Mouse (Mus musculus): ENCODE data around the gene Pkd1l1. TPM values are rescaled to one million over a fixed set of nuclear protein-coding genes. Genes with fewer than 3 reads are reported as not detected.

The Pkd1l1 gene
- polyA plus RNA-seq, 1 experiment from 2014 or later: 0.08 TPM

DNA sequence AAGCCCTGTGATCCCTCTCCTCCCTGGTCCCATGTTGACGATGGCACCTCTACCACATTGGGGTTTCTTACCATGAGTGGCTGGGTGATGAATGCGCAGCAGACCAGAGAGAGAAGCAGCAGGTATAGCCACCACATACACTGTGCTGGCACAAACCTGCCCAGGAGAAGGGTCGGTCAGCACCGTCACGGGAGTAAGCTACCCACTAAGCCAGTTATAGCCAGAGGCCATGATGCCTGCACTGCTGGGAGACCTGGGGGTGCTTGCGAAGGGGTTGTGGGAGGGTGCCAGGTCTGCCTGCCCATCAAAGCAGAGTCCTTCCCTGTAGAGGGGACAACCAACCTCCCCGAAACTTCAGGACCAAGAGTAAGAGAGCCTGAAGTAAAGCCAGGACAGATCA is 107.0 kb downstream of the Pkd1l1 start:
- ATAC-seq (ENCODE audit: insufficient read depth): no peak

DNA sequence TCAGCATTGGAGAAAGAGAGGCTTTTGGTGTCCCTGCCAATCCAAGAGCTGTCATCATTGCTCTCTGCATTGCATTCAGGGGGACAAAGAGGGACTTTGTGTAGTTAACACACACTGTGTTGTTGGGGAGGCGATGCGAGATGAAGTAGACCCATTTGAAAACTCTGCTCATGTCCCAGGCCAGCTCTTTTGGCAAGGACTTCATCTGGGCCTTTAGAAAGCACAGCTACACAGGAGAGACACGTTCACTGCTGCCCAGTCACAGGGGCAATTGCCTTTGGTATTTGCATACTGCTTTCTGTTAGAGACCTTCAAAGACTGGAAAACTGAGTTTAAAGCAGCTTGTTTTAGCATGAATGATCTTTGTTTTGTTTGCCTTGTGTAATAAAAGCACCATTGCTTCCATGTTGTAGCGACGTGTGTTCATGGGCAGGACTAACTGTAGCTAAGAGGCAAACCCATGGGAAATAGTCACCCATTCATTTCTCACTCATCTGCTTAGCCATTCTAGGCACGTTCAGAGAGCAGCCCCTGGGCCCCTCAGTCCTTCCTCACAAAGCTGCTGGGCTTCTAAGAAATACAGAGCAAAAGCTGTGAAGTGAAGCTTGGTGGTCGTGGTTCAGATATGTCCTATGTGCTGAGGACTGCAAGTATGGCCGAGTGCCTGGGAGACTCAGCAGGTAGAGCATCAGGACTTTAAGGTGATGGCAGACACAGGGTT is 109.0 kb downstream of the Pkd1l1 start:
- H3K9ac ChIP-seq: no peak overlapping the region
- ATAC-seq (ENCODE audit: insufficient read depth) (no peak), DNase-seq (no peak)
- H3K4me2 ChIP-seq: no peak overlapping the region
- no peak overlapping the region for H3K4me3 ChIP-seq (ENCODE audit: low read depth, low read length)
- no peaks in the 10 kb centered on the region for H3K4me1 ChIP-seq (ENCODE audit: insufficient read depth)
- TF ChIP-seq CTCF (IDR thresholded peaks at IDR 0.05; ENCODE audit: low read depth): no peak
- H3K9me3 ChIP-seq (ENCODE audit: low read depth, low read length): no peaks in the 10 kb centered on the region
- 76% methylated on average over 8 of the region's 8 CpGs for WGBS
- H3K27me3 ChIP-seq (ENCODE audit: insufficient read depth, low read length): no peaks in the 10 kb centered on the region
- H3K27ac ChIP-seq (ENCODE audit: low read depth): no peak overlapping the region
- H3K36me3 ChIP-seq (ENCODE audit: insufficient read depth): no peaks in the 10 kb centered on the region

More for the DNA sequence above, 107.0 kb downstream of the Pkd1l1 start:
- H3K27ac ChIP-seq (ENCODE audit: low read depth): no peak overlapping the region
- no peaks in the 10 kb centered on the region for H3K36me3 ChIP-seq (ENCODE audit: insufficient read depth)
- TF ChIP-seq CTCF (IDR thresholded peaks at IDR 0.05; ENCODE audit: low read depth): no peak
- H3K4me3 ChIP-seq (ENCODE audit: low read depth, low read length): no peak overlapping the region
- no peaks in the 10 kb centered on the region for H3K9me3 ChIP-seq (ENCODE audit: low read depth, low read length)
- no peak overlapping the region for H3K4me2 ChIP-seq
- H3K9ac ChIP-seq: no peak overlapping the region
- 90% methylated on average over 7 of the region's 7 CpGs for WGBS
- H3K4me1 ChIP-seq (ENCODE audit: insufficient read depth): no peaks in the 10 kb centered on the region
- no peak for DNase-seq
- no peaks in the 10 kb centered on the region for H3K27me3 ChIP-seq (ENCODE audit: insufficient read depth, low read length)

DNA sequence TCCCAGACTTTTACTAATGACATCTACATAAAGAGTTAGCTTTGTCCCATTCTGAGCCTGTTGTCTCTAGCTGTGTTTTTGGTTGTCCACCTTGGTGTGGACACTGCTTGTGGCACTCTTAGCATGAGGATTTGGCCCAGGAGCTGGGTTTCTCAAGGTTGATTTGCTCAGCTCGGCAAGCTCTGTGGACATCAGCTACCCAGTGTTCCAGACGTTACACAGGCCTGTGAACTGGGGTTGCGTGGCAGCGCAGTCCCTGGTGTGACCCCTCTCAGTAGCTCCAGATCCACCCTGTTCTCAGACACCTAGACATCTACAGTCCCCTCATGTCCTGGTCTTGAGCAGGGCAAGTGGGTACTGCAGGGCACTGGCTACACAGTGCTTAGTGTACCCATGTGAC is 110.6 kb downstream of the Pkd1l1 start:
- H3K4me3 ChIP-seq (ENCODE audit: low read depth, low read length): no peak overlapping the region
- H3K9me3 ChIP-seq (ENCODE audit: low read depth, low read length): no peaks in the 10 kb centered on the region
- H3K9ac ChIP-seq: no peak overlapping the region
- no peak for ATAC-seq (ENCODE audit: insufficient read depth)
- H3K4me2 ChIP-seq: no peak overlapping the region
- H3K27ac ChIP-seq (ENCODE audit: low read depth): no peak overlapping the region
- WGBS: 84% methylated on average over 4 of the region's 4 CpGs
- no peak for TF ChIP-seq CTCF (IDR thresholded peaks at IDR 0.05; ENCODE audit: low read depth)
- no peaks in the 10 kb centered on the region for H3K27me3 ChIP-seq (ENCODE audit: insufficient read depth, low read length)
- DNase-seq: no peak
- no peaks in the 10 kb centered on the region for H3K36me3 ChIP-seq (ENCODE audit: insufficient read depth)
- H3K4me1 ChIP-seq (ENCODE audit: insufficient read depth): no peaks in the 10 kb centered on the region

DNA sequence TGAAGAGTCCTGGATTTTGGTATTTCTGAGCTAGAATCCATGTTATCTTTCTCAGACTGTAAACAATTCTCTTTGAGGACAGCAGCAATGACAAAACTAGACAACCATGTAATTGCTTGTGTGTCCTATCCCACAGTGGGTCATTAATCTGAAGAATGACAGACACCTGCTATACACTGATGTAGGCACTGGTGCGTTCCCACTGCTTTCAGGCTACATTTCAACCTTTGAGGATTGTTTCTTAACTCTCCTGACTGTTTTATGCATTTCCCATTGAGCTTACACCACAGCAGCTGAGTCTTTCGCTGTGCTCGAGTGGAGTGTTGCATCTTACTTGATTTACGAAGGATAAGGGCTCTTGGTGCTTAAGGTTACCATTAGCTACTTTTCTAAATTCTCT is 111.1 kb downstream of the Pkd1l1 start:
- Histone ChIP-seq H3K27ac (ENCODE audit: low read depth) (no peak overlapping the region), H3K4me3 (ENCODE audit: low read depth, low read length) (no peak overlapping the region), H3K9ac (no peak overlapping the region), H3K4me1 (ENCODE audit: insufficient read depth) (no peaks in the 10 kb centered on the region), H3K36me3 (ENCODE audit: insufficient read depth) (no peaks in the 10 kb centered on the region), H3K9me3 (ENCODE audit: low read depth, low read length) (no peaks in the 10 kb centered on the region), H3K4me2 (no peak overlapping the region), H3K27me3 (ENCODE audit: insufficient read depth, low read length) (no peaks in the 10 kb centered on the region)
- DNase-seq: no peak
- no peak for ATAC-seq (ENCODE audit: insufficient read depth)
- TF ChIP-seq CTCF (IDR thresholded peaks at IDR 0.05; ENCODE audit: low read depth): no peak
- 83% methylated on average over 4 of the region's 4 CpGs for WGBS

DNA sequence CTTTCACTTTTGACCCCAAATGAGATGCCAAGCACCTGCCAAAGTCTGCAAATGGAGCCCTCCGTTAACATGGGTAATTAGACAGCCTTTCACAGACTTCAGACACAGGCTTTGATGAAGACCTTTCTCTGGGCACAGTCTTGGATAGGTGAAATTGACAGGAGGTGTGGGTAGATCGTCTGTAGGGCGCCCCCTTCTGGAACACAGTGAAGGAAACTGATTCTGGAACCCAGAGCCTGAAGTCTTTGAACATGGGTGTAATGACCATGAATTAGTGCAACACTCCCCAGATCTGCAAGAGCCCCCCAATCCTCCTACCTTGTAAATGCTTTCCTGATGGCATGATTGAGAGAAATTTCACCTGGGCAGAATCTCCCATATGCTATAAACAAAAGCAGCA is 112.2 kb downstream of the Pkd1l1 start:
- ATAC-seq (ENCODE audit: insufficient read depth): no peak
- H3K27me3 ChIP-seq (ENCODE audit: insufficient read depth, low read length): no peaks in the 10 kb centered on the region
- 28% methylated on average over 3 of the region's 3 CpGs for WGBS
- H3K4me1 ChIP-seq (ENCODE audit: insufficient read depth): no peaks in the 10 kb centered on the region
- no peaks in the 10 kb centered on the region for H3K9me3 ChIP-seq (ENCODE audit: low read depth, low read length)
- H3K27ac ChIP-seq (ENCODE audit: low read depth): no peak overlapping the region
- H3K9ac ChIP-seq: no peak overlapping the region
- TF ChIP-seq CTCF (IDR thresholded peaks at IDR 0.05; ENCODE audit: low read depth): peak; percentile 44
- no peak overlapping the region for H3K4me2 ChIP-seq
- no peak for DNase-seq
- no peak overlapping the region for H3K4me3 ChIP-seq (ENCODE audit: low read depth, low read length)
- H3K36me3 ChIP-seq (ENCODE audit: insufficient read depth): no peaks in the 10 kb centered on the region

DNA sequence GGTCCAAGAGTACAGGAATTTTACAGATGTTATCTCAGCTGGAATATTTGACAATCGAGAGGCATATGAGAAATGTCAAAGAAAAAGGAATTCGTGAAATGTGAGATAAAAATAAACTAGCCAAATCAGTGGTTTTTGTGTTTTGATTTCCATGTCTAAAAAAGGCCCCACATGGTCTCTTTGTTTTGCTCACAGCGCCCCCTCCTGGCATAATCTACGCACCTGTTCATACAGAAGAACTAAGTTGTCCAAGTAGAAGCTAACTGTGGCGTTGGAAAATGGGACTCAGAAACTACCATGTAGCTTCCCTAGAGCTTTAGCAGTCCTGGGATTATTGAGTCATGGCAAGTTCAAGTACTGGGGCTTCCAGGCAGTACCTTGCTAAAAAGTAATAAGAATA is 113.2 kb downstream of the Pkd1l1 start:
- Histone ChIP-seq H3K4me1 (ENCODE audit: insufficient read depth) (no peaks in the 10 kb centered on the region), H3K9ac (no peak overlapping the region), H3K9me3 (ENCODE audit: low read depth, low read length) (no peaks in the 10 kb centered on the region), H3K27ac (ENCODE audit: low read depth) (no peak overlapping the region), H3K27me3 (ENCODE audit: insufficient read depth, low read length) (no peaks in the 10 kb centered on the region), H3K4me3 (ENCODE audit: low read depth, low read length) (no peak overlapping the region), H3K4me2 (no peak overlapping the region), H3K36me3 (ENCODE audit: insufficient read depth) (no peaks in the 10 kb centered on the region)
- peak; percentile 77 for TF ChIP-seq CTCF (IDR thresholded peaks at IDR 0.05; ENCODE audit: low read depth)
- ATAC-seq (ENCODE audit: insufficient read depth) (no peak), DNase-seq (peak; percentile 93)
- WGBS: 9% methylated on average over 5 of the region's 5 CpGs

DNA sequence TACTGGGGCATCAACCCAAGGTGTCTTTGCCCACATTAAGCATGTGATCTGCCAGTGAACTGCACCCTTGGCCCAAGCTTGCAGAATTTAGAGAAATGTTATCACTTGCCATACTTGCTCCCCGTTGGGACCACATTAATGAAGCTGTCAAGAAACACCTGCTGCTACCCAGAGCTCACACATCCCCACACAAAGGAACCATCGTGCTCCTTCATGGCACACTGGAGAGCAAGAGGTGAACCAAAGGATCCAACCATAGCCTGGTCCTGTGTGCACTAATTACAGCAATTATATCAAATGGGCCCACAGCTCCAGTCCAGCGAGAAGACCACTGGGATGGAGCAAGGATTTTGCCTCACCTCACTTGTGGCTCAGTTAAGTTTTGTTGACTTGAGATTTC is 114.0 kb downstream of the Pkd1l1 start:
- Histone ChIP-seq H3K4me3 (ENCODE audit: low read depth, low read length) (no peak overlapping the region), H3K36me3 (ENCODE audit: insufficient read depth) (no peaks in the 10 kb centered on the region), H3K27ac (ENCODE audit: low read depth) (no peak overlapping the region), H3K4me1 (ENCODE audit: insufficient read depth) (no peaks in the 10 kb centered on the region), H3K9ac (no peak overlapping the region), H3K9me3 (ENCODE audit: low read depth, low read length) (no peaks in the 10 kb centered on the region), H3K4me2 (no peak overlapping the region), H3K27me3 (ENCODE audit: insufficient read depth, low read length) (no peaks in the 10 kb centered on the region)
- no peak for DNase-seq
- ATAC-seq (ENCODE audit: insufficient read depth): no peak
- 53% methylated on average over 3 of the region's 3 CpGs for WGBS
- no peak for TF ChIP-seq CTCF (IDR thresholded peaks at IDR 0.05; ENCODE audit: low read depth)
